Mouse (Mus musculus) C2C12 (cell line): Measurements from ENCODE around the gene Gpr146.

Experiments used
- CTCF ChIP-seq: IDR thresholded peaks from one replicate; pipeline ENCODE4 v1.5.1; 2011; ENCODE audit not compliant: control insufficient read depth, insufficient read depth, insufficient read length
- FOSL1 ChIP-seq: IDR thresholded peaks from one replicate; pipeline ENCODE4 v1.8.0; 2011; ENCODE audit warnings: mild to moderate bottlenecking, low read length; ENCODE audit not compliant: poor library complexity, insufficient read depth, severe bottlenecking
- MAX ChIP-seq: IDR thresholded peaks from one replicate; pipeline ENCODE4 v1.6.1; 2011; ENCODE audit warnings: mild to moderate bottlenecking, control low read depth
- MYOD1 ChIP-seq: IDR thresholded peaks from one replicate; pipeline ENCODE4 v1.6.1; 2011; ENCODE audit warnings: low read depth; ENCODE audit not compliant: control insufficient read depth, insufficient read length

DNA sequence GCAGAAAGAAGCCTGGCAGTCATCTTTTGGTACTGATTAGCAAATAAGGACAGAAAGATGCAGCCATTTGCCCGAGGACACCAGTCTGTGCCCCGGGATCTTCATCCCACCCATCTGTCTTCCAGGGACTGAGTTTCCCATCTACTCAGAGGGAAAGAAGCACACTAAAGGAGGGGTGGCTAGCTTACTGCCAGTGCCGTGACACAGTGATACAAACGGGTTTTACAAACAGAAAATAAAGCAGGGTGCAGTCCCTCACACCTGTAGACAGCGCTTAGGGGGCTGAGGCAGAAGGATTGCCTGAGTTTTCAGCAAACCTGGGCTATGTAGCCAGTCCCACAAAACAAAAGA is 32.2 kb upstream of the Gpr146 start:
- TF ChIP-seq CTCF (no peak), MAX (no peak), MYOD1 (no peak), FOSL1 (no peak)
